Mouse (Mus musculus) lung, postnatal 10 days (tissue): Measurements from ENCODE around the gene Neurl1a.

Source experiments
- DNase-seq: peaks from one replicate; pipeline ENCODE4 v3.0.0; 2021

Neurl1a gene

DNA sequence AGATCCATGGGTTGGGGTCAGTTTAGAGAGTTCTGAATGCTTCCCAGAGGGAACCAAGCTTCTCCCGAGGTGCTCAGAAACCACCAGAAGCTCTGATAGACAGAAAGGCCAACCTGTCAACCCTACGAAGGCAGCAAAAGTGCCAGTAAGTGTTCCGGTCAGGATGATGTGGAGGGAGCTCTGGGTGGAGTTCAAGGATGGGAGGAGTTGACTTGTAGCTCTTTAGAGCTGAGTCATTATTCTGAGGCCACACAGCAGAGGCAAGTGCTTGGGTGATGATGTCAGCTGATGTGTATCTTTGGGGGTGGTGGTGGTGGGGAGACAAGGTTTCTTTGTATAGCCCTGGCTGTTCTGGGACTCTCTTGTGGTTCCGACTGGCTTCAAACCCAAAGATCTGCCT lies 41.0 kb downstream of the Neurl1a start:
- no peak for DNase-seq

DNA sequence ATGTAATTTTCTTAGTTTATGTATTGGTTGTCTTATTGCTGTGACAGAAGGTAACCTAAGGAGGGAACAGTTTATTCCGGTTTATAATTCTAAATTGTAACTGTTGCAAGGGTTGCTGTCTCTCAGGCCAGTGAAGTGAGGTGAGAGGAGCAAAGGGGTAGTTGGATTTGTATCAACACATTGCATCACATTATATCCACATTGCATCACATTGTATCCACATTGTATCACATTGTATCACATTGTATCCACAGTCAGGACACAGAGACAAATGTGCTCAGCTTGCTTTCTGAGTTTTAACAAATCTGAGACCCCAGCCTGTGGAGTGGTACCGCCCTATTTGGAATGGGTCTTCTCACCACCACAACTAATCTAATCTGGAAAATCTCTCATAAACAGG lies 41.6 kb downstream of the Neurl1a start:
- no peak for DNase-seq

DNA sequence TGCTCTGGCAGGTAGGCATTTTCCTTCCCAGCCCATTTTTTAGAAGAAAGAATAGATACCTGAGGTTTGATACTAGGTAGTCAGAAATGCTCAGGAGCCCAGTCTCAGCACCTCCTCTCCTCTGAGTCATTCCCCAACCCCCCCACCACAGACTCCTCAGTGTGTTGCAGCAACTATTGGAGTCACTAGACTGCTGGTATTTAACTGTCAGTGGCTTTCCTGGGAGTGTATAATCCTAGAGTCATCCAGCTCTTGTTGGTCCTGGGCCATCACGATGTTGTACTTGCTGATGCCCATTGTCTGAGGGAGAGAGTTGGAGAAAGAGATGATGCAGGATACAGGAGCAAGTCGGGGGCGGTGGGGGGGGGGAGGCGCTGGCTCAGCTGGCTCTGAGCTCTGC lies 42.4 kb downstream of the Neurl1a start:
- no peak for DNase-seq

DNA sequence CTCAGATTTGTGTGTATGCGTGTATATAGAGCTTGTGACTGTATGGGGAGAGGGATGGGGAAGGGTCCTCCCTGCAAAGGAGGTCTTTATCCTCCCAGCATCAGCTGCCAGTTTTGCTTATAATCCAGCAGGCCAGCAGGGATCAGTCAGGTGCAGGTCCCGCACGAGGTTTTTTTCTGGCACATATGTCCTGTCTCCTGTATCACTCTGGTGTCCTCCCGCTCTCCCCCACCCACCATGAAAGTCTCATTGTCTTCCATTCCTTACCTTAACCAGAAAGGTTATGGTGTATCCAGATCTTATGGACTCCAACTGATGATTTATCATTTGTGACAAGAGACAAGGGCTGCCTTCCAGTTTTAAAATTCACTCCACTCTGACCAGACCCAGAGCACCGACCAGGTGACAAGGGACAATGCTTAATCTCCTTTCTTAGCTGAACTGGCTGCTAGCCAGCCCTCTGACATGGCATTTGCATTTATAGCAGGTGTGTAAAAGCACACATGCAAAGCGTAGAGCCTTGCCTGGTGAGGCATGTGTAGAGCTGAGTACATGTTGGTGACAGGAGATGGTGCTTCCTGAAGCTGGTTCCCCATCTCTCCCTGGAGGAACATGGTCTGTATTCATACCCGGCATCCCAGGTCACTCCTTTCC lies 43.0 kb downstream of the Neurl1a start:
- no peak for DNase-seq

DNA sequence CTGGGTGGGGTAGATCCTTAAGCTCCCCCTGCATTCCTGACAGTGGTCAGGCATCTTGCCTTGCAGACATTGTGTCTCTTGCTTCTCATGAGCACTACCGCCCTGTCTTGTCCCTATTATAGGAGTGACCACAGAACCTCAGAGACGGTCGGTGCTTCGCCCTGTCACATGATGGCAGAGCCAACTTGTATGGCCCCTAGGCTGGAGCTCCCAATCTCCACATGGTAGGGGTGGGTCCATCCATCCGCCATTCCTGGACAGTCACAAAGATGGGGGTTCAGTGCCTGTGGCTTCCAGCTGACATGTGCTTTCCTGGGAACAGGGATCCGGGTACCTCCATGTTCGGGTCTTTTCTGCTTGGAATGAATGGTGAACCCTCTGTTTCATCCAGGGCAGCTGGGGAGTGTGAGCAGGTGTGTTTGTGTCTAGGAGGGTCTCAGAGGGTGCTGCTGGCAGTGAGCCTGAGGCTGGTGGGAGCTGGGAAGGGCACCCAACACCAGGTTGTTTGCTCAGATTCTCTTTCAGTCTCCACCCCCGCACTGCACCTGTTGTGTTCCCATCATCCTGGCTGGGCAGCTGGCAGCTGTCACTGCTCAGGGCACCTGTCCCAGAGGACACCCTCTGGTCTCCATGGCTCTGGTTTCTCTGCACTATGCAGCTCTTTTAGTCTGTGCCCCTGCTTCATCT lies 43.7 kb downstream of the Neurl1a start:
- DNase-seq, result no peak

DNA sequence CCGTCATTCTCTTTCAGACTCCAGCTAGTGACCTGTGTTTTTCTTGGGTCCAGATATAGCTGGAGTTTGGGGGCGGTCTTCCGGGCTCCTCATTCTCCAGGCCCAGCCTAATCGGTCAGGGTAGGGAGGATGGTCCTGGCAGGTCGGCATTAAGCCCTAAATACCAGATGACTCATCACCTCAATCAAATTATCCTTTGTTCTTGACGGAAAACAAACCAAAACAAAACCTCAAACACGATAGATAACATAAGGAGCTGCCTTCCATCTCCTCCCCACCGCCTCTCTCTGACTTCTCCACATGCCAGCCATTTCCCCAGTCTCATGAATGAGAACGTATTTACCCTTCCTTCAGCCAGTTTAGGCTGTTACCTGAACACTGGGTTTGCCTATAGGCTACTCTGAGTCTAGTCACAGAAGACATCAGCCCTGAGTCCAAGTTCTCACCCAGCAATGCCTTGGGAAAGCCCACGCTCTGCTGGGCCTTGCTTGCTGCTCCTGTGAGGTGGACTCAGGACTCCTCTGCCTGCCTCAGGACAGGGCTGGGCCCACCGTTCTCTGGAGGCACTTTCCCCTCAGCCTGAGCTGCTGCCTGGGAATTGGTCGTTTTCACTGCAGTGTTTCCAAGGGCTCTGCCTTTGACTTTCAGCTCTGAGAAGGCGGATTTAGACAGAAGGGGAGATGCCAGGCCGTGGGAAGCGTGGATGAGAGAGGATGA lies 44.4 kb downstream of the Neurl1a start:
- peak; percentile 41 for DNase-seq

DNA sequence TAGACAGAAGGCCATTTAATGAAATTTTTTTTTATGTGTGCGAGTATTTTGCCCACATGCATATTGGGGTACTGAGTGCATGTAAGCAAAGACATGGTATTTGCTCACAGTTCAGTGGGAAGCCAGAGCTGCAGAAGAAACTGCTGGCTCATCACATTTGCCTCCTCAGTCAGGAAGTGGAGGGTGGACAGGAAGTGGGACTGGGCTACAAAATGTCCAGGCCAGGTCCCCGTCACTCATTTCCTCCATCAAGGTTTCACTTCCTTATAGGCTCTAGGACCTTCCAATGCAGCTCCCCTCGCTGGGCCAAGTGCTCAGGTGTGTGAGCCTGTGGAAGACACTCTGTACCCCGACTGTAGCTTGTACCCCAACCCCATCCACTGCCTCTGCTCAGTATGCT lies 46.1 kb downstream of the Neurl1a start:
- no peak for DNase-seq

DNA sequence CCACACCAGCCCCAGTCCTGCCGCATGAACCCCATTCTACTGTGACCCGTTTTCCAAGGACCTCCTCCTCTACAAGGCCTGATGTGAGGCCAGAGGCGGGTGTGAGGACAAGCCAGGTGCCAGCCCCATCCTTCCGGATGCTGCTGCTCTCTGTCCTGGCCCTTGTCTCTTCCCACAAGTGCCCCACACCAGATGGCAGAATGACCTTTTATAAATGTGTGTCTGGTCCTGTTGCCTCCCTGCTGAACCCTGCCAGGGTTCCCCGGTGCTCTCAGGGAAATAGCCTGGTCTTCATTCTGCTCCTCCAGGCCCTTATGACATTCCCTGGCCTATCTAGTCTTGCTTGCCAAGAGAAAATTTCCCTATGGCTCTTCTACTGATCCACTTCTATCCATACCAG lies 47.2 kb downstream of the Neurl1a start:
- no peak for DNase-seq

DNA sequence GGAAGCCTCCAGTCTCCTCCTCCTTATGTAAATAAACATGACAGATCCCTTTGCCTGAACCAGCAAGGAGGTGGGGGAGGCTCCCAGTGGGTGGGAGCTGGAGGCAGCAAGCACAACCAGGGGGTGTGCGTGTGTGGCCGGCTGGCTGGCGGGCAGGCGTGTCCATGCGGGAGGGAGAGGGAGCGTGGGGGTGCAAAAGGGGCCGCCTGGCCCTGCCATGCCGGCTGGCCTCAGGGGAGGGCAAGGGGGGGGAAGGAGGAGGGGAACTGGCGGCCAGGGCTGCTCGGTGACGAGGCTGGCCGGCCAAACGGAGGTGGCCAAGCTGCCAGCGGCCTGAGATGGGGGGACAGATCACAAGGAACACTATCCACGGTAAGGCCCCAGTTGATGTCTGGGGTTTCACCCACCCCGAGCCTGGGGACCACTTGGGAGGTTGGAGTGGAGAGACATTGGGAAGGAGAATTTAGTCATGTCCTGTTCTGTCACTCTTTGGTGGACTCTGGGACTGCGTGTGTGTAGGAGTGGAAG lies 50.2 kb downstream of the Neurl1a start:
- DNase-seq, result peak; percentile 88

DNA sequence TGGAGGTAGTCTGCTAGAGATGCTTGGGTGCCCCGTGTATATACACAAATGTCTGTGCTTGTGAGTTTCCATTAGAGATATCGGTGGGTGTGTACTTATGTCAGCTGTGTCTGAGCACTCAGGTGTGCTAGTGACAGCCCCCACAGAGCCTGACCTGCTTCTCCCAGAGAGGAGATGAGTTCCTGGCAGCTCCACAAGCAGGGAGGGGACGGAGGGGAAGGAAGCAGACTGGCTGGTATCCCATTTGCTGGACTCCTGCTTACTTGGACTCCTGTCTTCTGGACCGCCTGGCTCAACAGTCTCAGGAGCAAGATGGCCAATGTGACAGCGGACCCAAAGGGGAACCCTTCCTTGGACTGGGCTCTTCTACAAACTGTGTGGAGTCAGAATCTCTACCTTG lies 50.8 kb downstream of the Neurl1a start:
- no peak for DNase-seq

DNA sequence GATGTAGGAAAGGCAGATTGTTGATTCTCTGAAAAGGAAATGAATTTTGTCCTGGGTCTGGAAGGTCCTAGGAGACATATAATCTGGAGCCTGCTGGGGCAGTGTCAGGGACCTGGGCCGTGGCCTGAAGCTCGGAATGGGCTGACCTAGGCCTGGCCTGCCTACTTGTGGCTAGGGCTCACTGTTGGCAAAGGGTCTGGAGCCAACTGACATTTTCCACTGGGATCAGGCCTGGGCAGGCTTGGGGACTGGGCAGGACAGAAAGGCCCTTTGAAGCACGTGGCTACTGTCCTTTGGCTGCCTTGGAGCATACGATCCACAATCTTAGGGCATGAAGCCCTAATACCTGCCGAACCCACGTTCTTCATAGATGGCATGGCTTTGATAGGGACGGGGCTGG lies 51.5 kb downstream of the Neurl1a start:
- no peak for DNase-seq

DNA sequence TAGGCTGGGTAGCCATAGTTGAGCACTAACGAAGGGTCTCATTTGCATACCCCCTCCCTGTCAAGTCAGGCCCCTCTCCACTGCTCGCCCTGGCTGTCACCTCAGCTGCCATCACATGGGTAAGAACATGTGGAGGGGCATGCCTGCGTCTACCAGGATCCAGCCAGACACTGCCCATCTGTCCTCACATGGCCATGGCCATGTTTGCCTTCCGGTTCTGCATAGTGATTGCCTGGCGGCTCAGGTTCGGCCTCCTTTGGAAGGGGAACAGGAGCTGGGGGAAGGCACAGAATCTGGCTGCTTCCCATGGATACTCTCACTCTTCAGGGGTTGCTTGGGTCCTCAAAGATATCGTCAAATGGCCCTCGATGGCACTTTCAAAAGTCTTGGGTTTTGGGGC lies 52.1 kb downstream of the Neurl1a start:
- DNase-seq, result no peak

DNA sequence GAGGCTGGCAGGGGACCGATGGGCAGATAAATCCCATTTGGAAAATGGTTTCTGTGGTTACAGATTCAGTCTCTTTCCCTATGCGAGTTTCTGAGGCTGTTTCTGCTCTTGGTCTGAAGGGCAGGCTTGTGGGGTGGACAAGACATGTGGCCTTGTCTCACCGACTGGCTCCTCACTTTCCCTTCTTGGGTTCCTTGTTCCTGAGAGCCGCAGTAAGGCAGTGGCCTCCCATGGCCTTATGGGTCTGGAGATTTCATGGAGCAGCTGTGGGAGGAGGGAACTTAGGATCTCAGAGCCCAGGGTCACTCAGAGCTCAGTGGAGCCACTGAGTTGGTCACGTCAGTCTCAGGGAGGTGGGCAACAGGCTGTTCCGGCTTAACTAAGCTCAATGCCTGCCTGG lies 52.8 kb downstream of the Neurl1a start:
- no peak for DNase-seq

DNA sequence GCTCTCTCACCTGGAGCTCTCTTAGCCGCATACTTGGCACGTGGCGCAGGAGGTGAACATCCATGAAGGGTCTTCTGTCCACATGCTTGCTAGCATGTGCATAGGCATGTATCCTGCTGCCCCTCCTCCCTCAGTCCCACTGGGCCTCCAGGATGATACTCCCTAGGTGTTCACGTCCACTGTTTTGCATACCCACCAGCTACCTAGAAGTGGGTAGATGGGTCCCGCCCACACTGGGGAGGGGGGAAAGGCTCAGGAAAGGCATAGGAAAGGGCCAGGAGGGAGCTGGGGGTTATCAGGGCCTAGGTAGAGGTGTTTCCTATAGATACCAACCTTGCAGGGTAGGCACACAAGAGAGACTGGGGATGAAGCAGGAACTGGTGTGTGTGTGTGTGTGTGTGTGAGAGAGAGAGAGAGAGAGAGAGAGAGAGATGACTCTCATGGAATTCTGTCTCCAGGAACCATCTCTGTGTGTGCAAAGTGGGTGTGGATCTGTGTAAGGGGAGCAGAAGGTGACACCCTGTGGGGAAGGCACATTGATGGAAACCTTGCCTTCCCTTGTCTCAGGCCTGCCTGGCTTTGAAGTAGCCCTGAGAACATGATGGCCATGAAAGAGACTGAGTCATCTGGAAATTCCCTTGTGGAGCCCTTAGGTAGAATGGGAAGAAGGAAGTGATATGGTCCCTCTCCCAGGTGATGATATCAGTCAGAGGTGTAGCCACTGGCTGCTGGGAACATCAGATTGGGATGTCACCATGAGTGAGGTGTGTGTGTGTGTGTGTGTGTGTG lies 53.7 kb downstream of the Neurl1a start:
- no peak for DNase-seq

DNA sequence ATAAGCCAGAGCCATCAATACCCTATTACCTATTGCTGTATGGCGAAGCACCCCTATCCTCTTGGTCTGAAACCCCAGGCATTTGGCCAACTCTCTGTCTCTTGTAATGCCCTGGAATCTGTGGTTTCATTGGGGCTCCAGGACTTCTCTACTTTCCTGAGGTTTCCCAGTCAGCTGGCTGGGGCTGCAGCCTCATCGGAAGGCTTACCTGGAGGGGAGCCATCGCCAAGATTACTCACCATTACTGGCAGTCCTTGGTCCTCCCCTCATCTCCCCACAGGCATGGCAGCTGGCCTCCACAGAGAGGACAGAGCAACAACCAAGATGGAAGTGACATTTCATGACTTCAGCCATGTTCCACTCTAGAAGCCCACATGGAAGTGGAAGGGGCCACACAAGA lies 54.5 kb downstream of the Neurl1a start:
- DNase-seq, result no peak

DNA sequence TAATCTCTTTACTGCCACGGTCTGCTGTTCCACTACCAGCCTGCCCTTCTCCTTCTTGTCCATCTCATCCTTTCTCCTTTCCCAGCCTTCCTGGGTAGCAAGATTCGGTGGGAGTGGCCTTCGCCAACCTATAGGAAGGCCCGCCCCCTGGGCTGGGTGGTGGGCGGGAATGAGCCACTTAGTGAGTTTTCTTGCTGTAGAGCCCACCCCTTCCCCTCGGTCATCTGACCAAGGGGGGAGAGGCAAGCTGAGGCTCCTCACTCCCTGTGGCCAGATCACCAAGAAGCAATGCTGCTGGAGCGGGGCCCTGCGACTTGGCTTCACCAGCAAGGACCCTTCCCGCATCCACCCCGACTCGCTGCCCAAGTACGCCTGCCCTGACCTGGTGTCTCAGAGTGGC lies 61.5 kb downstream of the Neurl1a start:
- no peak for DNase-seq

DNA sequence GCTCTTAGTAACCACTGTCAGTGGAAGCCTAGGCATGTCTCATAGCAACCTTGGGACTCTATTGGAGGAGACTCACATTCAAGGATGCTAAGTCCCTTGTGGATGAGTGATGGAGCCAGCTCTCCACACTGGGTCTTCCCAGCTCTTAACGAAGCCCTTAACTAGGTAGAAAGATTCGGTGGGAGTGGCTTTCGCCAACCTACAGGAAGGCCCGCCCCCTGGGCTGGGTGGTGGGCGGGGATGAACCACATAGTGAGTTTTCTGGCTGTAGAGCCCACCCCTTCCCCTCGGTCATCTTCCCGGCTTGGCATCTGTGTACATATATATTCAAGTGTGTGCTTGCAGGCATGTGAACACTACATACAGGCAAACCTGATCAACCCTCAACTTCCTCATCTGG lies 62.3 kb downstream of the Neurl1a start:
- no peak for DNase-seq

DNA sequence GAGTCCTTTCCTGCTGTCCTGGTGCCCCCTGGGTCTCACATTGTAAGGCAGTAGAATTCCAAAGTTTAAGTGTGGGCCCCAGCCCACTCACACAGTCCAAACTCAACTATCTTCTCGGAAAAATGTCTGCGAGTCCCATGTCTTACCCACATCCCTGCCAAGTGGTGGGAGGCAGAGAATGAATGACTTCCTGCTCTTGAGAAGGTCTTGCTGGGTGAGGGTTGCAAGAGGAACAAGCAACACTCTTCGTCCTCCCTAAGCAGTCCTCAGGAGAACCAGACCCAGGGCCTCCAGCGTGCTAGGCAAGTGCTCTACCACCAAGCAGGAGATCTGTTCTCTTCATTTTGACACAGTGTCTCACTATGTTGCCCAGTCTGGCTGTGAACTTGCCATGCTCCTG lies 63.6 kb downstream of the Neurl1a start:
- DNase-seq, result no peak

DNA sequence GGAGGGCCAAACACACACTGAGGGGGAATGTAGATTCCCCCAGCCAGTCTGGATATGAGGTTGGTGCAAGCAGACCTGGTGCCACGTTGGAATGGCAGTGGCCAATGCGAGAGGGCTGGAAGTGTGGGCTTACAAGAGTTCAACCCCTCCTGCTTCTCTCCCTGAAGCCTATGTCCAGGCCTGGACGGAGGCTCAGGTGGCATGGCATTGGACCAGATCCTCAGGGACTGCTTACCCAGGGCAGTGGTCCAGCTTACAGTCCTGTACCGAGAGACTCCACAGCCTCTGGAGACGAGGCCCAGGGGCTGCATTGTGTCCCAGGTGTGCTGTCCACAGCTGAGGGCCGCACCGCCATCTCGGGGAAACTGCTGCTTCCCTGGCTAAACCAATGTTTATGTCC lies 66.9 kb downstream of the Neurl1a start:
- DNase-seq, result no peak

DNA sequence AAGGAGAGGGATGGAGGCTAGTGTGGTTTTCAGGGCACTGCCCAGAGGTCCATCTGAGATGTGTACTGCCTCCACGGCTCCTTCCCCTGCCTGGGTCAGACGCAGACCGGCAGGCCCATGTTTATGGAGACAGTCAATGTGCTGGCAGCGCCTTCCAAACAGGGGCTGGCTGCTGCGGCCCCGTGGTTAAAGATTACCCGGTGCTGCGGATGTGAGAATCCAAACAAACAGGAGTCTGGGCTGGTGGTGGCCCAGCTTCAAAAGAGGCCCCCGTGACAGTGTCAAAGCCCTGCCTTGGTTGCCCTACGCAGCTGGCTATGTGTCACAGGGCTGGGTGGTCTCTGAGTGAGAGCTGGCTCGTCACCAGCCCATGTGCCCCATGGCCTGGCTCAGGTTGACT lies 69.2 kb downstream of the Neurl1a start:
- peak; percentile 79 for DNase-seq

DNA sequence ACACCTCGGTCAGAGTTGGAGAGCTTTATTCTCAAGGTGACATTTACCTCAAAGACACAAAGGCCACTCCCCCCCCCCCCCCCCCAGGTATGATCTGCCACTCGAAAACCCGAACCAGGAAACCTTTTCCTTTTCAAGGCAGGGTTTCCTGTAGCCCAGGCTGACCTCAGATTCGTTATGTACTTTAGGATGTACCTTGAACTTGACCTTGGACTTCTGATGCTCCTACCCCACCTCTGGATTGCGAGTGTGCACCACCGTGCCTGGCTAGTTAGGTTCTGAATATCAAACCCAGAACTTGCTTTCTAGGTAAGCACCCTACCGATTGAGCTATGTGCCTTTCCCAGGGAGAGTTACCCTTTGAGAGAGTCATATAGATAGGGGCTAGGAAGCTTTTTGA lies 69.7 kb downstream of the Neurl1a start:
- no peak for DNase-seq

DNA sequence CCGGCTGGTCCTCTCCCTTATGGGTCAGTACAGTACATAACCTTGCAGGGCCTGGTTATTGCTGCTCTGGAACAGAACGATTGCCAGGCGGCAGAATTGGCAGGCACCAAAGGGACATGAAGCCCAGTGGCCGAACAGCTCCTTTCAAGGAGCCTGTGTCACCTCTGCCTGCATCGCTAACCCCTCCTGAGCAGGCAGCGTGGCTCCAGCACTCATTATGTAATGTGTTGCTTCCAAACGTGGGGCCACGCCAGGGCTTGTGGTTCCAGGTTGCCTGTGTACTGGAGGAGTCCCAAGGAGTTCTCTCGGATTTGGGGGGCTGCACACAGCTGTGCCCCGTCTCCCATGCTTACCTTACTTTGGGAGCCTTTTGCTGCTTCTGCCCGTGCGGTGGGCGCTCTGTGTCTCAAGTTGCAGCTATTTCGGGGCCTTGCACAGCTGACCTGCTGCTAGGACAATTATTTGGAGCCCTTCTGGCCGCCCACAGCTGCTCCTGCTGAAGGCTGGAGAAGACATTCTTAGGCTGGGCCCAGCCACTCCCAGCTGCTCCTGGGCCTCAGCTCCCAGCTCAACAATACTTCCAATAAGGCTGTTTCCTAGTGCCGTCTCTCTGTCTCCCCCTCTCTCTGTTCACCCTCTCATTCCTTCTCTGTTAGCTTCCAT lies 70.4 kb downstream of the Neurl1a start:
- no peak for DNase-seq

DNA sequence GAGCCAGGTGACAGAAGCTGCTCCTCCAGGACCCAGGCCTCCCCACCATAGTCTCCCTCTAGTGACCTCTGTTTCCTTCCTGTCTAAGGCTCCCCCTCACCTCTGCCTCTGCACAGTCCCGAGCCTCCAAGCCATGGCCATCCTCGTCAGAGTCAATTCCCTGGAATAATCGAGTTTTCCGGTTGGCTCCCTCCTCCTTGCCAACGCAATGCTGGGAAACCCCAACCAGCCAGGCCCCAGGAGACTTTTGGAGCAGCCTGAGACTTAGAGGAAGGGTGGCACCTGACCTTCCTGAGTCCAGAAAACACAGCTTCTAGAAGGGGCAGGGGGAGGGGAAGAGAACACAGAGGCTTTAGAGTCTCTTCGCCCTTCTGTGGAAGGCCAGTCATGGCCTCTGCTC lies 72.3 kb downstream of the Neurl1a start:
- no peak for DNase-seq
